Mouse (Mus musculus): ENCODE measurements around the gene Itpa.

DNA sequence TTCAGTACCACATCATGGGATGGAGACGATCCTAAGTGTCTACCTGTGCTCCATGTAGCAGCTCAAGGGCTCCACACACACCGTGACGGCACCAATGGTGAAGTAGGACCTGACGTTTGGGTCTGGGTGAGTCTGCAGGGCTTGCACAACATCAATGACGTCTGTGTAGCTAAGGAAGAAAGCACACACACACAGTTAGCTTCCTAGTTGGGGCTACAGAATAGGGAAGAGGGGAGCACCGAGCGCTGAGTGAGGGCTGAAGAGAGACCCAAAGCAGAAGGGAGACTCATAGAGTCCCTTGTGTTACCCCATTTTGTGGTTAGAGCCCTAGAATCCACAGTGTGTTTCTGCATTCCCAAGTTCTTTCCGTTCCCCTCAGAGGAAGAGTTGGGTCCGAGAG lies 63.3 kb downstream of the Itpa start:
- TF ChIP-seq CTCF (IDR thresholded peaks at IDR 0.05; ENCODE audit: extremely low read depth, insufficient read length, insufficient replicate concordance, low read depth, low read length): no peak
- no peak for TF ChIP-seq POLR2A (IDR thresholded peaks at IDR 0.05; ENCODE audit: low read depth, low read length)
